Mouse (Mus musculus) lung, postnatal 0 days (tissue): ENCODE results near the gene Pnkd.

Source experiments
- CTCF ChIP-seq: IDR thresholded peaks from 2 replicates; pipeline ENCODE4 v1.5.1; 2016; ENCODE audit warnings: antibody characterized with exemption, mild to moderate bottlenecking
- EP300 ChIP-seq: IDR thresholded peaks from 2 replicates; pipeline ENCODE4 v1.6.1; 2016; ENCODE audit warnings: antibody characterized with exemption, mild to moderate bottlenecking, control low read depth

DNA sequence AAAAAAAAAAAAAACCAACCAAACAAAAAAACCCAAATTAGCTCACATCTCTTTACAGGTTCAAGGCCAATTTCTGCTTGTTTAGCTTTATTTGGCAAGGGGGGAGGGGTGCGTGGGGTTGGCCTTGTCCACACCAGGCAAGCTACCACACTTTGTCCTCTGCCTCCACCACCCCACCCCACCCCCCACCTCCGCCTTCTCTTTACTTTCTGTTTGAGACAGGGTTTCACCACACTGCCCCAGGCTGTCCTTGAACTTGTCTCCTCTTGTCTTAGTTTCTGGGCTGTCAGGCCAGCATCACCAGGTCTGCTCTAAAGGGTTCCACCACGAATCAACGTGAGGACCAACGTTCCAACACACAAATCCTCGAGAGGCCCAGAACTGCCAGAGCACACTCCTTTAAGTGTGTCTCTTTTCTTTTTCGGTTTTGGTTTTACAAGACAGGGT is 94.4 kb downstream of the Pnkd start:
- no peak for TF ChIP-seq CTCF
- no peak for TF ChIP-seq EP300
